Mouse (Mus musculus) kidney, embryonic 14.5 days (tissue): ENCODE measurements around the gene Fam217b. TPM values are rescaled to one million over a fixed set of nuclear protein-coding genes. Genes with fewer than 3 reads are reported as not detected.

Experiments
- ATAC-seq: fragments of 200-750 bp; cut with Nextera tagmentation; 2 replicates; pipeline ENCODE4 v1.8.0; 2017; ENCODE audit warnings: moderate number of reproducible peaks, mild to moderate bottlenecking, moderate TSS enrichment, moderate library complexity; ENCODE audit not compliant: low FRiP score, low TSS enrichment
- H3K27ac ChIP-seq: fragments of 300-500 bp; sonication (generic); 2 replicates; pipeline ENCODE4 v1.5.1; 2014; ENCODE audit warnings: low read depth, mild to moderate bottlenecking, low read length, moderate library complexity, mixed read lengths
- H3K27me3 ChIP-seq: fragments of 300-500 bp; sonication (generic); 2 replicates; pipeline ENCODE4 v1.6.1; 2014; ENCODE audit warnings: mild to moderate bottlenecking, low read length; ENCODE audit not compliant: control insufficient read depth, insufficient read depth
- H3K36me3 ChIP-seq: fragments of 300-500 bp; sonication (generic); 2 replicates; pipeline ENCODE4 v1.6.1; 2014; ENCODE audit warnings: low read length, mixed read lengths; ENCODE audit not compliant: control insufficient read depth, insufficient read depth
- H3K4me1 ChIP-seq: fragments of 300-500 bp; sonication (generic); 2 replicates; pipeline ENCODE4 v1.6.1; 2014; ENCODE audit warnings: low read length, mixed read lengths; ENCODE audit not compliant: control insufficient read depth, insufficient read depth
- H3K4me2 ChIP-seq: fragments of 300-500 bp; sonication (generic); replicated peaks from 2 replicates; pipeline ENCODE4 v1.6.1; 2014; ENCODE audit warnings: low read depth, mild to moderate bottlenecking, low read length
- H3K4me3 ChIP-seq: fragments of 300-500 bp; sonication (generic); 2 replicates; pipeline ENCODE4 v1.5.1; 2014; ENCODE audit warnings: mild to moderate bottlenecking, low read length
- H3K9ac ChIP-seq: fragments of 300-500 bp; sonication (generic); 2 replicates; pipeline ENCODE4 v1.6.1; 2014; ENCODE audit warnings: low read depth, mild to moderate bottlenecking, low read length, moderate library complexity
- H3K9me3 ChIP-seq: fragments of 300-500 bp; sonication (generic); 2 replicates; pipeline ENCODE4 v1.6.1; 2016; ENCODE audit warnings: low read length; ENCODE audit not compliant: control insufficient read depth
- WGBS: fragments of 180-500 bp; shearing (Covaris S2); extraction: QIAGEN DNeasy Blood & Tissue Kit; methylation state at CpG from one replicate; pipeline ENCODE4 v1.1.7; 2014; 5-methylcytosine and 5-hydroxymethylcytosine counted together
- polyA plus RNA-seq: library from polyadenylated mRNA; unstranded; fragments of >200 nt; fragmentation: Nextera tagmentation; extraction: Ambion mirVana; gene quantifications from 2 replicates; pipeline ENCODE4 v1.2.1, GENCODE M21; 2014

The Fam217b gene
- 4.8 and 7.1 TPM in 2 replicates for polyA plus RNA-seq

DNA sequence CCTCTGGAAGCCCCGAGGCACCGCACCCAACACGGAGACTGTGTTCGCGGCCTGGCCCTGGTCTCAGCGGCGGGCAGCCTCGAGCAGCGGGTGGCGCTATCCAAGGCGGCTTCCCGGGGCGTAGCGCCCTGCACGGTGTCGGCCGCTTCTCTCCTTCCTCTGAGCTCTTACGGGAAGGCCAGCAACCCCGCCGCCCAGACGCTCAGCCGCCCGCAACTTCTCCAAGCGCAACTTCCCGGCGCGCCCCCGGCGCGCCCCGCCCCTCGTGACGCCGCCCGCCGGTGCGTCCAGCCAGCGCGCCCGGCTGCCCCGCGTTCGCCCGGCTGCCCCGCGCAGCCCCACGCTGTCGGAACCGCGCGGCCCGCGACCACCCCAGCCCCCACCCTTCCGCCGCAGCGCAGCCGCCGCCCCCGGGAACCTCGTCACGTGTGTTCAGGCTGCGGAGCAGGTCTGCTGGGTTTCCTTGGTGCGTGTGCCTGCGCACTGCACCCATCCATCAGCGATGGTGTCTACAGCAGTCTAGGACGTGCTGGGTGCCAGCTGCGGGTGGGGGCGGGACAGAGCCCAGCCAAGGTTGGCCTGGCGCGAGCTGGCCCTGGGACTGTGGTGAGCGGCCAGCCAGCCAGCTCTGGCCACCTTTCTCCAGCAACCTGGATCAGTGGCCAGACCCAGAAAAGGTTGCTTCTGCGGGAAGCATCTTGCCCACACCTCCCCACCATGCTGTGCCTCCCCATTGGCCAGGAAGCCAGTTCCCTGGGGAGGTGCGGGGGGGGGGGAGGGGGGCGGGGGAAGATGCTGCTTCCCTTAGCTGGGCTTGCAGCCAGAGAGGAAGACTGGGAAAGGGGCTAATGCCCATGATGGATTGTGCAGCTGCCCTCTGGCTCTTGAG is at the start of gene Fam217b, which contains the start of gene Ppp1r3d:
Fam217b (plus strand) TSS at position 264 of the 889 bp plus-strand sequence.
Ppp1r3d (minus strand) TSS at position 212 of the 889 bp plus-strand sequence.
- Histone ChIP-seq H3K4me1 (peaks cover 21% of the 10 kb centered on the region; the same call in 1 of the 2 replicates), H3K27ac (no peak within 1 kb of the TSS), H3K4me2 (peak within 1 kb of the TSS; percentile 96), H3K9ac (peak within 1 kb of the TSS; percentile 67), H3K9me3 (no peaks in the 10 kb centered on the region), H3K27me3 (no peaks in the 10 kb centered on the region), H3K36me3 (no peaks in the 10 kb centered on the region), H3K4me3 (peak within 1 kb of the TSS; percentile 64)
- under 1% methylated on average over 65 of the region's 74 CpGs for WGBS
- ATAC-seq, result peak; percentile 83

DNA sequence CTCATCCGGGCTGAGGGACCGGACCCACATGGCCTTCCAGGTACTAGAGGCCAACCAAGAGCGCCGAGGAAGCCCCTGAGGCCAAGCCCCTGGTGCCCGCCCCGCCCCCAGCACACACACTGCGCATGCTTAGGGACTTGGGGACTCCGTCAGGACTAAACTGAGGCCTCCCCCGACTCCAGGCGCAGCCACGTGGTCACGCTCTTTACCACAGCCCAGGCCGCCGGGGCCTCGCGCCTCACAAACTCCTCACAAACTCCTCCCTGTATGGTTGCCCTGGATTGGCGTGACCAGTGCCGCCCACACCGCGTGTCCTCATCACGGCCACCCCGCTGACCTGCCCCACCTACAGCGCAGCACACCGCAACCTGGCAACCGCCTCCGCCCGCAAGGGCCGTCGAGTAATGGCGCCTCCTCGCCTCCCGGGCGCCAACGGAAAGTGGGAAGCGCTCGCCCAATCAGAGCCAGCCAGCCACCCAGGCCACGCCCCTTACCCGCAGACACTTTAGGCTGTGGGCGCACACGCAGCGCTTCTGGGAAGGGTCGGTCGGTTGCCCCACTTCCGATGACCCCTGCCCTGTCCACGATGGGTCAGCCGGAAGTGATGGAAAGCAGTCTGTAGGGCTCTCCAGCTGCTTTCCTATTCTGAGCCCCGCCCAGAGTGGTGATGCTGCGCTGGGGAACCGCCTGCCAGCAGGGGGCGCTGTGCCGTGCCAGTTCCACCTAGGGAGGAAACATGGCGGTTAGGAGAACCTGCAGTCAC is 7.1 kb upstream of the Fam217b start, which contains the start of gene Sycp2:
Sycp2 (minus strand) TSS at position 633 of the 763 bp plus-strand sequence.
- Histone ChIP-seq H3K27ac (no peak within 1 kb of the TSS), H3K4me3 (no peak within 1 kb of the TSS), H3K9me3 (peaks cover 7% of the 10 kb centered on the region), H3K9ac (no peak within 1 kb of the TSS), H3K4me1 (no peaks in the 10 kb centered on the region), H3K4me2 (no peak within 1 kb of the TSS), H3K27me3 (no peaks in the 10 kb centered on the region), H3K36me3 (no peaks in the 10 kb centered on the region)
- WGBS, result 87% methylated on average over 50 of the region's 52 CpGs
- peak; percentile 54; the same call in 1 of the 2 replicates for ATAC-seq

DNA sequence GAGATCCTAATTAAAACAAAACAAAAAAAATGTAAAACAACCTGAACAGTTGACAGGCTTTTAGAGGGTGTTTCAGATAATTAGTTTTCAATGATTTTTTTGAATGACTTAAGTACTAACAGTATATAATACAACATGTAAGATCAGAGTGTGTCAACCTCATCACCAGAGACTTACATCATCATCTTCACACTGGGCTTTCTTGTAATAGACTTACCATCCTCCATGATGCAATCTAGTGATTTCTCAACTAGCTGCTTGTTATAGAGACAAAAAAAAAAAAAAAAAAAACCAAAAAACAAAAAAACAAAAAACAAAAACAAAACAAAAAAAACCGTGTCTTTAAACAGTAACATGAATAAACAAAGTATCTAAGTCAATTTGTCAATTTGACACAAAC is 5.3 kb upstream of the Fam217b start:
- Histone ChIP-seq H3K9me3 (peaks cover 7% of the 10 kb centered on the region), H3K9ac (no peak overlapping the region), H3K4me2 (no peak overlapping the region), H3K36me3 (no peaks in the 10 kb centered on the region), H3K4me3 (no peak overlapping the region), H3K27ac (no peak overlapping the region), H3K4me1 (peaks cover 9% of the 10 kb centered on the region; the same call in 1 of the 2 replicates), H3K27me3 (no peaks in the 10 kb centered on the region)
- 56% methylated on average over 1 of the region's 1 CpGs for WGBS
- no peak for ATAC-seq

DNA sequence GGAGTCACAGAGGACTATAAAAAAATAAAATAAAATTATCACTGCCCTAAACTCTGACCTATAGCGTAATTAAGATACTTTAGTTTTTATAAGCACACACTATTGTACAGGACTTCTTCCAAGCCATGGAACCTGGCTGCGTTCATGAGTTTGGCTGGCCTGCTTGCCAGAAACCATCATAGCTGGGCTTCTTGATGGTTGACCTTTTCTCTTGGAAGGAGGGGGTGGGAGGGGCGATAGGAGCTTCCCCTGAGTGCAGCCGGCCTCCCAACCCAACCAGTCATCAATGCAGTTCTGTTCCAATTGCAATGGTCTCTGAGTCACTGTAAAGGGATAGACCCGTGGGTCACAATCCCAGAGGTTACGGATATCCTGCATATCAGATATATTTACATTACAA is 4.0 kb upstream of the Fam217b start:
- Histone ChIP-seq H3K36me3 (no peaks in the 10 kb centered on the region), H3K4me1 (peaks cover 15% of the 10 kb centered on the region; the same call in 1 of the 2 replicates), H3K9me3 (peaks cover 7% of the 10 kb centered on the region), H3K27ac (no peak overlapping the region), H3K4me2 (no peak overlapping the region), H3K4me3 (no peak overlapping the region), H3K9ac (no peak overlapping the region), H3K27me3 (no peaks in the 10 kb centered on the region)
- ATAC-seq, result no peak
- WGBS, result 82% methylated on average over 6 of the region's 6 CpGs

DNA sequence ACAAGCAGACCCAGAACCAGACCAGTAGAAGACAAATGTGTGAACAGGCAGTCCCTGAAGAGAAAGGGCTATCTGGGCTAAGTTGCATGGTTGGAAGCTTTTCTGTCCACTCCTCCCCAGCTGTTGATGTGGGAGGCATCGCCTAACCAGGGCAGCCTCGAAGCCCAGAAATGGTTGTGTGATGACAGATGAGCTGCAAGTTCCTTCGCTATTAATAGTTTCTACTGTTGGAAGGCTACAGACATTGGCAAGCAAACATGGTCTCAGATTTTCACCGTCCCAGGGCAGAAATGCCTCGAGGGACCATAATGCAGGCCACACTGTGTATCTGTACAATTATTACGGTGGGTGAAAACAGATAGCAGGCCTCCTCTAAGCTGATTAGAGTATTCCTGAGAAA is 1.7 kb upstream of the Fam217b start:
- Histone ChIP-seq H3K27ac (no peak overlapping the region), H3K4me2 (no peak overlapping the region; the same call in 1 of the 2 replicates), H3K4me1 (peaks cover 21% of the 10 kb centered on the region; the same call in 1 of the 2 replicates), H3K36me3 (no peaks in the 10 kb centered on the region), H3K9ac (no peak overlapping the region), H3K9me3 (peaks cover under 1% of the 10 kb centered on the region; the same call in 1 of the 2 replicates), H3K4me3 (no peak overlapping the region), H3K27me3 (no peaks in the 10 kb centered on the region)
- ATAC-seq, result no peak
- WGBS, result 48% methylated on average over 6 of the region's 6 CpGs

DNA sequence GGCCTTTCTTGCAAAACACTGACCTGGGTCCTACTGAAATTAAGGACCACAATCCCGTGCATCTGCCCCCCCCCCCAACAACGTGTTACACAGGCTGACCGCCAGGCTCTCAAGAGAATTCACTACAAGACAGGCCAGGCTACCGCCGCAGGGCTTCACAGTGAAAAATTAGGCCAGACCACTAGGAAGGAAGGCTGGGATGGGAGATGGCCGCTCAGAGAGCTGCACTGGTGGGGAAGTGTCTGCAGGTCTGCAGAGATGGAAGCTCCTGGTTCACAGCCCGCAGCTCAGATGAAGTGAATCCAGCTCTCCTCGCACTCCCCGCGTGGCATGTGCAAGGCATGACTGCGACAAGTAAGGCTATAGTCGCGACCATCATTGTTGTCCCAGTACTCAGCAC is 1.2 kb upstream of the Fam217b start:
- Histone ChIP-seq H3K27me3 (no peaks in the 10 kb centered on the region), H3K36me3 (no peaks in the 10 kb centered on the region), H3K9ac (no peak overlapping the region), H3K4me1 (peaks cover 21% of the 10 kb centered on the region; the same call in 1 of the 2 replicates), H3K9me3 (no peaks in the 10 kb centered on the region), H3K4me3 (peak overlapping the region; percentile 64), H3K27ac (no peak overlapping the region), H3K4me2 (peak overlapping the region; percentile 96; the same call in 1 of the 2 replicates)
- peak; percentile 1; the same call in 1 of the 2 replicates for ATAC-seq
- WGBS, result 59% methylated on average over 13 of the region's 13 CpGs

DNA sequence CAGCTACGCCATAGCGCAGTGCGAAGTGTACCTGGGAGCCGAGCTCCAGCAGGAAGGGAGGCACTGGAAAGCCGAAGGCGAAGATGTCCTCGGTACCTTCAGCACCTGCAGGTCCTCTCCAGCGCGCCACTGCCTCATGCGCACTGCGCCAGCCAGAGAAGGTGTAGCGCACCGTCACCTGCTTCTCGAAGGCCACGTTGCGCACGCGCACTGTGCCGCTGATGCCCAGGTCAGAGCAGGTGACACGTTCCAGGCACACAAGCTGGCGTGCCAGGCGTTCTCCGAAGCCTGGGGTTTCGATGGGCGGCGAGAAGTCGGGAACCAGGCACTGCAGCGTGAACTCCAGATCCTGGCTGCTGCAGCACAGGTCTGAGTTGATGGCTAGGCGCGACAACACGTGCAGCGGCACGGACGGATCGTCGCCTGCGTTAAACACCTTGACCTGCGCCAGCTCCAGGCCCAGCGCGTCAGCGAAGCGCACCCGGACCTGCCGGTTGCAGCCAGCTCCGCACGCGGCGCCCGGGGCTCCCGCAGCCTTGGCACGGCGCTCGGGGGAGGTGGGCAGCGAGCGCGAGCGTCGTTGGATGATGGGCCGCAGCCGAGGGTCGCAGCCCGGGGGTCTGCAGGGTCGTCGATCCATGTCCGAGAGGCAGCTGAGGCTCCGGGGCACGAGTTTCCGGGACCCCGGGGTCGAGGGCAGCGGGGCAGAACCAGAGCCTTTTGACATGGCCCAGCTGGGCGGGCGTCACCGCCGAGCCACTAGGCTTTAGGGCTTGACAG is 653 bp upstream of the Fam217b start:
- ATAC-seq, result peak; percentile 9
- 15% methylated on average over 75 of the region's 75 CpGs for WGBS

DNA sequence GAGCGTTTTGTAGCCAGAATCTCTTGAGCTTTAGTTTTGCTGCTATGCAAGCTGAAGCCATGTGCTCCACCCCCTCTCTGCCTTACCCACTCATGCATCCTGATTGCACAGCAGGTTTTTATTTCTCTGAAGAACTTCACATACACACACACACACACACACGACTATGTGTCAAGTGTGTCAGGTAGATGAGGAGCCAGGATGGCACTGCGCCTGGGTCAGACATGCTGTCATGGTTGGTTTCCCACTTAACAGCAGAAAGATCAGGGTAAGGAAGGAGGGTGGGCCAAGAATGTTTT is 775 bp downstream of the Fam217b start:
- peak overlapping the region; percentile 64 for H3K4me3 ChIP-seq
- peaks cover 21% of the 10 kb centered on the region; the same call in 1 of the 2 replicates for H3K4me1 ChIP-seq
- H3K27ac ChIP-seq, result no peak overlapping the region
- H3K36me3 ChIP-seq, result no peaks in the 10 kb centered on the region
- 19% methylated on average over 3 of the region's 3 CpGs for WGBS
- no peak; the same call in 1 of the 2 replicates for ATAC-seq
- H3K4me2 ChIP-seq, result peak overlapping the region; percentile 96
- H3K9me3 ChIP-seq, result no peaks in the 10 kb centered on the region
- H3K27me3 ChIP-seq, result no peaks in the 10 kb centered on the region
- H3K9ac ChIP-seq, result no peak overlapping the region; the same call in 1 of the 2 replicates

More for the DNA sequence above, 653 bp upstream of the Fam217b start:
- Histone ChIP-seq H3K4me3 (peak overlapping the region; percentile 64), H3K4me1 (peaks cover 21% of the 10 kb centered on the region; the same call in 1 of the 2 replicates), H3K36me3 (no peaks in the 10 kb centered on the region), H3K4me2 (peak overlapping the region; percentile 96), H3K27me3 (no peaks in the 10 kb centered on the region), H3K9ac (peak overlapping the region; percentile 67), H3K9me3 (no peaks in the 10 kb centered on the region), H3K27ac (no peak overlapping the region)
